Mouse (Mus musculus): ENCODE results near the gene Itgb1. TPM values are rescaled to one million over a fixed set of nuclear protein-coding genes. Genes with fewer than 3 reads are reported as not detected.

The Itgb1 gene
- polyA plus RNA-seq (2014; fragmentation: Illumina TruSeq; extraction: RNeasy Lipid Tissue Mini Kit (QIAGEN cat#74804); ENCODE audit: low read depth, low replicate concordance): 171 TPM

GRCm38 (mm10) chr8:128685507-128686428, at the start of gene Itgb1:
Itgb1 (plus strand) TSS chr8:128685654.

Other genes with a start within 250 kb of the Itgb1 start
- gene Gm3952, start 113.0 kb downstream of the Itgb1 start, polyA plus RNA-seq (2014; fragmentation: Illumina TruSeq; extraction: RNeasy Lipid Tissue Mini Kit (QIAGEN cat#74804); ENCODE audit: low read depth, low replicate concordance): not detected